In the genomic region with DNA sequence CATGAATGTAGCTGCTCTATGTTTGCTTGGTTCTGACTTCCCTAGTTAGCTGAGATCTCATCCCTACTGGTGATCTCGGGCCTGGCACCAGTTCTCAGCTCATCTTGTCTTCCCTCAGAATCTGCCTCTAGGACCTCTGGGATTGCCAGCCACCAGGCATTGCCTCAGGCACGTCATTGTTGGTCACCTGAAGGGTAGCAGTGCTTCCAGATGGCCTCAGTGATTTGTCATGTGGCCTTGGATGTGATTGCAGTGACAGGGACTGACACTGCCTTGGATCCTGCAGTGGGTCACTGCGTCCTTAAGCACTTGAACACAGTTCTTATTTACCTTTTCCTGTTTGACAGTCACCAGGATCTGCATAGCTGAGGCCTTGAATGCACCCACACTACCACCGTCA, we compare ENCODE assay signal across 23 mouse cellular contexts. TPM values are rescaled to one million over a fixed set of nuclear protein-coding genes. Genes with fewer than 3 reads are reported as not detected.
A peak's percentile ranks its signal among the peaks of the same experiment; 100 is the strongest.
DNase-seq lines count a peak whose midpoint lies in the region; ATAC-seq lines count a peak whose summit lies in the region.
"Had no signal": no experiment of that assay in that cellular context is flagged by ENCODE, and none has a peak within 500 bp of the region (broad histone marks: within the 10 kb centered on the region; RNA-seq: fewer than 3 reads in every experiment).

No protein-coding gene starts in this region.

- H3K9ac ChIP-seq in liver, embryonic 12.5 days, result peak overlapping the region; percentile 54; the same call in 1 of the 2 replicates
- H3K9ac ChIP-seq: embryonic facial prominence, embryonic 13.5 days; forebrain, embryonic 12.5 days; hindbrain, embryonic 15.5 days; lung, embryonic 14.5 days had no signal

- no peaks in the 10 kb centered on the region for H3K27me3 ChIP-seq in liver, embryonic 12.5 days (replicated peaks)
- H3K27me3 ChIP-seq: embryonic facial prominence, embryonic 13.5 days; forebrain, embryonic 12.5 days; hindbrain, embryonic 15.5 days; midbrain, embryonic 12.5 days had no signal

- peak overlapping the region; percentile 49 for H3K4me2 ChIP-seq in liver, embryonic 12.5 days
- H3K4me2 ChIP-seq: embryonic facial prominence, embryonic 13.5 days; forebrain, embryonic 12.5 days; heart, embryonic 11.5 days; hindbrain, embryonic 15.5 days; lung, embryonic 14.5 days; midbrain, embryonic 12.5 days had no signal

- no peak for ATAC-seq in liver, embryonic 12.5 days

- peaks cover 90% of the 10 kb centered on the region for H3K4me1 ChIP-seq in liver, embryonic 12.5 days

- no peak overlapping the region for H3K27ac ChIP-seq in liver, embryonic 12.5 days
- H3K27ac ChIP-seq: embryonic facial prominence, embryonic 13.5 days; forebrain, embryonic 12.5 days; hindbrain, embryonic 15.5 days; midbrain, embryonic 12.5 days had no signal

- peak; percentile 36 to 39 for DNase-seq in cerebellum, postnatal 25 days
- no peak for DNase-seq in cerebellum, postnatal 4 days (ENCODE audit: low spot score in 2 of 2)
- no peak for DNase-seq in liver
- peak; percentile 32 to 64 for DNase-seq in adrenal gland, postnatal 36 days
- DNase-seq in skeletal muscle tissue, adult 2 months (ENCODE audit: low read depth, low spot score), result peak; percentile 46
- no peak for DNase-seq in spleen, adult 18-20 months
- DNase-seq: cerebellum, adult 11-12 months; embryo, embryonic 11 days; kidney, adult 8-10 months; kidney, postnatal 10 days; layer of hippocampus, postnatal 36 days; lung, embryonic 14.5 days; right cerebral cortex, postnatal 14 days; thymus, postnatal 25 days had no signal

- peaks cover 99% of the 10 kb centered on the region for H3K36me3 ChIP-seq in liver, embryonic 12.5 days

- no peaks in the 10 kb centered on the region for H3K9me3 ChIP-seq in liver, embryonic 12.5 days (replicated peaks)
- H3K9me3 ChIP-seq: embryonic facial prominence, embryonic 13.5 days; forebrain, embryonic 12.5 days; hindbrain, embryonic 15.5 days; midbrain, embryonic 12.5 days had no signal

- H3K4me3 ChIP-seq in liver, embryonic 12.5 days, result no peak overlapping the region
- H3K4me3 ChIP-seq: embryonic facial prominence, embryonic 13.5 days; forebrain, embryonic 12.5 days; hindbrain, embryonic 15.5 days; midbrain, embryonic 12.5 days had no signal

- 80% methylated on average over 4 of the region's 4 CpGs for WGBS in liver, embryonic 12.5 days (ENCODE audit: insufficient replicate concordance)

RNA-seq across cellular contexts. Expression of a gene that starts 8.7 kb away (rescaled TPM):
- 66.3 and 67.5 TPM in 2 replicates for polyA plus RNA-seq in liver, embryonic 12.5 days (2016; fragmentation: Nextera tagmentation; extraction: Ambion mirVana)
- total RNA-seq in adrenal gland, postnatal 36 days (2021), result 10 to 100 TPM; 67.8 to 74.1 TPM

RNA-seq across cellular contexts. Expression of a gene that starts 35.8 kb away (rescaled TPM):
- polyA plus RNA-seq in liver, embryonic 12.5 days (2016; fragmentation: Nextera tagmentation; extraction: Ambion mirVana), result 265 and 282 TPM in 2 replicates
- total RNA-seq in adrenal gland, postnatal 36 days (2021), result 100 to 1,000 TPM; 290 to 298 TPM

RNA-seq across cellular contexts. Expression of a gene that starts 36.0 kb away (rescaled TPM):
- polyA plus RNA-seq in liver, embryonic 12.5 days (2016; fragmentation: Nextera tagmentation; extraction: Ambion mirVana), result 3.8 and 4.0 TPM in 2 replicates
- 10 to 100 TPM; 14.7 to 36.6 TPM for total RNA-seq in adrenal gland, postnatal 36 days (2021)

RNA-seq across cellular contexts. Expression of a gene that starts 53.8 kb away (rescaled TPM):
- 0.50 and 0.57 TPM in 2 replicates for polyA plus RNA-seq in liver, embryonic 12.5 days (2016; fragmentation: Nextera tagmentation; extraction: Ambion mirVana)
- total RNA-seq in adrenal gland, postnatal 36 days (2021), result 1 to 10 TPM; 1.5 to 2.4 TPM
- total RNA-seq: hematopoietic stem cell, adult 5-6 weeks; megakaryocyte, adult 5-6 weeks had no signal
- polyA plus RNA-seq: erythroblast, embryonic 14.5 days had no signal

RNA-seq across cellular contexts. Expression of a gene that starts 55.1 kb away (rescaled TPM):
- polyA plus RNA-seq in liver, embryonic 12.5 days (2016; fragmentation: Nextera tagmentation; extraction: Ambion mirVana), result 61.7 and 65.4 TPM in 2 replicates
- 100 to 1,000 TPM; 582 to 584 TPM for total RNA-seq in adrenal gland, postnatal 36 days (2021)

Comparison
In these comparisons a context has a peak if more than half of its experiments do, and no peak if none do; other contexts are left out.
1. DNase-seq: peak in cerebellum, postnatal 25 days (2 of 2), adrenal gland, postnatal 36 days (2 of 2) and skeletal muscle tissue, adult 2 months (single experiment); none in cerebellum, postnatal 4 days (0 of 2), liver (single experiment) and spleen, adult 18-20 months (0 of 2).